Mouse (Mus musculus): Measurements from ENCODE around the gene Mid1. TPM values are rescaled to one million over a fixed set of nuclear protein-coding genes. Genes with fewer than 3 reads are reported as not detected.

The Mid1 gene
- polyA plus RNA-seq, 1 experiment, result 13.8 TPM

DNA sequence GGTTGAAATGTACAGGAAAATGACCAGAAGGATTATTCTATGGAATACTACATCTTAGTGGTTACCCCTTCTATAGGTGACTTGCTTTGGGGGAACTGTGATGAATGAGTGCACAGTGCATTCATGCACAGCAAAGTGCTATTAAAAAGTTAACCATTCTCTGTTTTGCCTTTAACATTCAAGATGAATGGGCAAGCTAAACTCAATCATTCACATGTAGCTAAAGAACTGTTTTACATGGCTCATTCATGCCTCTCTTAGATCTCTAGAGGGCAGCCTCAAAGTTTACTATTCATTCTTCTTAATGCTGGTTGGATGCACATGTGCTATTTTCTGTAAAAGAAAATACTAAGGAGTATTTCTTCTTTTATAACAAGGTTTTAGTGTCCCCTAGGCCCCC lies 217.9 kb downstream of the Mid1 start:
- Histone ChIP-seq H3K27me3 (replicated peaks) (no peaks in the 10 kb centered on the region), H3K9me3 (no peaks in the 10 kb centered on the region), H3K4me3 (replicated peaks) (no peak overlapping the region), H3K4me1 (0 out of 2 replicates have a peak, but pooled peaks cover under 1% of the 10 kb centered on the region), H3K36me3 (replicated peaks; ENCODE audit: low read length) (no peaks in the 10 kb centered on the region)
- no peak for TF ChIP-seq GATA1 (IDR thresholded peaks at IDR 0.05; ENCODE audit: borderline replicate concordance, low read length)
- TF ChIP-seq FLI1 (IDR thresholded peaks at IDR 0.05; ENCODE audit: low read length), result no peak

DNA sequence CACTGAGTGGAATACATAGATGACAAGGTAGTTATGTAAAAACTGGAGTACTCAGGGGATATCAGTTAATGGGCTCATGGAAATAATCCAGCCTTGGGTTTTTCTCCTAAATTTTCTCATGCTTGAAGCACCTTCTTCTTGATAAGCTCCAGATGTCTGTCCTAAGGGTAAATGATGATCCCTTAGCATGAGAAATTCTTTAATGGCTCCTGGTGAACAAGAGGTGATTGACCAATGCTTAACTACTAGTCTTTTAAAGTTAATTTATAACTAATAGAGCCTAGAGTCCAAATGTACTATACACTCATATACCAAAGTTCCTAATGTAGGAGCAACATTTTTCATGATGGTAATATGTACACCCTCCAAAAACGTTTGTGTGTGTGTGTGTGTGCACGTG lies 218.7 kb downstream of the Mid1 start:
- Histone ChIP-seq H3K36me3 (replicated peaks; ENCODE audit: low read length) (no peaks in the 10 kb centered on the region), H3K4me1 (0 out of 2 replicates have a peak, but pooled peaks cover 4% of the 10 kb centered on the region), H3K9me3 (no peaks in the 10 kb centered on the region), H3K4me3 (replicated peaks) (no peak overlapping the region), H3K27me3 (replicated peaks) (no peaks in the 10 kb centered on the region)
- TF ChIP-seq FLI1 (IDR thresholded peaks at IDR 0.05; ENCODE audit: low read length) (no peak), GATA1 (IDR thresholded peaks at IDR 0.05; ENCODE audit: borderline replicate concordance, low read length) (no peak)

DNA sequence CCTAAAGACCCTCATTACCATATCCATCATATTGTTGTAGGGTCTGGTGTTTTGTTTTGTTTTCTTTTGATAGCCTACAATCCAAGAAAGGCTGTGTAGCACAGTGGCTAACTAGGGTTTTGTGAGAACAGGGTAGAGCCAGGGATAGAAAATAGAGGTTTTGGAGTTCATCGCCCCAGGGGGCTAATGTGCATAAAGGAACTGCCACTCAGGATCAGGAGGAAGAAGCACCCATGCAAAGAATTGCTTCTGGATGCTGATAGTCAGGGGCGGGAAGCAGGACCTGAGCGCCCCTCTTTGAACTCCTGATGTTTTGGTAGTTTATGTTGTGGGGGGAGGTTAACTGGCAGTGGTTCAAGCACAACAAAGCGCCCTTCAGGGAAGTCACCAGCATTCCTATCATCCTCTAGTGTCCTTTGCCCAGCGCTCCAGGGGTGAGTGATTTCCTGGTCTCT lies 221.1 kb downstream of the Mid1 start:
- Histone ChIP-seq H3K36me3 (replicated peaks; ENCODE audit: low read length) (no peaks in the 10 kb centered on the region), H3K27me3 (replicated peaks) (no peaks in the 10 kb centered on the region), H3K4me3 (replicated peaks) (no peak overlapping the region), H3K4me1 (0 out of 2 replicates have a peak, but pooled peaks cover 4% of the 10 kb centered on the region), H3K9me3 (no peaks in the 10 kb centered on the region)
- no peak for TF ChIP-seq GATA1 (IDR thresholded peaks at IDR 0.05; ENCODE audit: borderline replicate concordance, low read length)
- TF ChIP-seq FLI1 (IDR thresholded peaks at IDR 0.05; ENCODE audit: low read length), result no peak

DNA sequence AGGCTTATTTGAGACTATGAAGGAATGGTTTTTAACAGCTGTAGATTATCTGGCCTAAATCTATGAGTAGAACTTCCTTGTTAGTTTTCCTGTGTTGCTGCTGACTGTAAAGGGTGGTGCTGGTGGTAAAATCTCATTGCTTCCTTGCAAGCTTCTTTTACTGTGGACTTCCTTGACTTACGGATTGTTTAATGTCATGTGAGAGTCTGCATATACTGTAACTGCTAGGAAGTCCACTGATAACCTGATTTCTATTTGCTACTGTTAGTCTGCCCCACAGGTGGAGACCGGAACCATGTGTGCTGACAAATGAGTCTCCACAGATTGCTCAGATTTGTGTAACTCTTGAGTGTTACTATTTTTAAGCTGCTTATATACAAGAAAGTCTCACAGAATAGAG lies 224.9 kb downstream of the Mid1 start:
- Histone ChIP-seq H3K9me3 (no peaks in the 10 kb centered on the region), H3K27me3 (replicated peaks) (no peaks in the 10 kb centered on the region), H3K4me1 (0 out of 2 replicates have a peak, but pooled peaks cover 7% of the 10 kb centered on the region), H3K4me3 (replicated peaks) (no peak overlapping the region), H3K36me3 (replicated peaks; ENCODE audit: low read length) (no peaks in the 10 kb centered on the region)
- TF ChIP-seq GATA1 (IDR thresholded peaks at IDR 0.05; ENCODE audit: borderline replicate concordance, low read length), result no peak
- no peak for TF ChIP-seq FLI1 (IDR thresholded peaks at IDR 0.05; ENCODE audit: low read length)

DNA sequence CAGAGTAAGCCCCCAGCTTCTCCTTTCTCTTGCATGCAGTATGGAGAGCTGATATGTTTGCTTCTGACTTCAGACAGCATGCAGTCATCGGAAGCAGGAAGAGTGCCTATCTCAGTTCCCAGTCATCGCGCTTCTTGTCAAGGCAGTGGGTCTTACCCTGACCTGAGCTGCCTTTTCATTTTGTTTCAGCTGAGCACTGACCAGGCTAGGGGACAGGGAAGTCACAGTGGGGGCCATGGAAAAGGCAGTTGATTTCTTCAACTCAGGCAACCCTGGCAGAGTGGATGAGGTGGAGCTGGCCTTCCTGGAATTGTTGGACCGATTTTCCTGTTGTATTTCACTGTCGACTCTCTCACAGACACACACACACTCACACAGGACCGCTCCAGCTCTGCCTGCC lies 230.7 kb downstream of the Mid1 start:
- no peak for TF ChIP-seq GATA1 (IDR thresholded peaks at IDR 0.05; ENCODE audit: borderline replicate concordance, low read length)
- TF ChIP-seq FLI1 (IDR thresholded peaks at IDR 0.05; ENCODE audit: low read length), result no peak
- Histone ChIP-seq H3K36me3 (replicated peaks; ENCODE audit: low read length) (no peaks in the 10 kb centered on the region), H3K4me3 (replicated peaks) (peak overlapping the region; percentile 88), H3K9me3 (no peaks in the 10 kb centered on the region), H3K27me3 (replicated peaks) (peaks cover 3% of the 10 kb centered on the region), H3K4me1 (peaks cover 9% of the 10 kb centered on the region)

DNA sequence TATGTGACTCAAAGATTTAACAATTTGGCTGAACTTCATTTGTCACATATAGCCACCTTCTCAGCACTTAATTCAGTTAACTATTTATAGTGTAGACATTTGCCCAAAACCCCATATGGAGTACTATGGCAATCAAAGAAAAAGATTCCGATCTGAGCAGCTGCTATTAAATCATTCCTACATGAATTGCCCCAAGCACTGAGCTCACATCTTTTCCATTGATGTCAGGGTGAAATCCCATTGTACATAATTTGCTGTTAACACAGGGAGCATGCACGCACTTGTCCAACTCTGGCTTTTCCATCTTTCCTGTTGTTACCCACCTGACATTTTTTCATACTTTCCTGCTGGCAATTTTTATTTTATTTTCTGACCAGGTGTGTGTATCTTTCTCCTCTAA lies 237.5 kb downstream of the Mid1 start:
- peaks cover 5% of the 10 kb centered on the region for H3K27me3 ChIP-seq (replicated peaks)
- no peaks in the 10 kb centered on the region for H3K9me3 ChIP-seq
- H3K4me1 ChIP-seq, result no peaks in the 10 kb centered on the region; the same call in 1 of the 2 replicates
- TF ChIP-seq FLI1 (IDR thresholded peaks at IDR 0.05; ENCODE audit: low read length) (no peak), GATA1 (IDR thresholded peaks at IDR 0.05; ENCODE audit: borderline replicate concordance, low read length) (no peak)
- peaks cover 8% of the 10 kb centered on the region for H3K36me3 ChIP-seq (replicated peaks; ENCODE audit: low read length)
- H3K4me3 ChIP-seq (replicated peaks), result no peak overlapping the region

DNA sequence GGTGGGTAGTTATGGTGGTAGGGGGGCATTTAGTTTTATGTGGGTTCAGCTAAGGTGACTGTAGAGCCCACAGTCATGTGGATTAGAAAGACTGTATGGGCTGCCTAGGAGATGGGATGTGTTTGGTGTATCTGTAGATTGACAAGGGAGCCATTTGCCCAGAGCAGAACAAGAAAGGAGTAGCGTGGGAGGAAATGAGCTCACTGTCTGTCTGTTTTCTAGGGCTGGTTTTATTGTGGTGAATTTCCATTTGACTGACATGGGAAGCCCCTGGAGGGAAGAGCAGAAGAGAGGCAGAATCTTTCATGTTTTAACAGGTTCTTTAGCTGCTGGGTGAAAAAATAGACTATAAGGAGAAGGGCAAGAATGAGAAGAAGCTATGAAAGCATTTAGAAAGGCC lies 238.4 kb downstream of the Mid1 start:
- H3K27me3 ChIP-seq (replicated peaks), result peaks cover 6% of the 10 kb centered on the region
- no peaks in the 10 kb centered on the region for H3K9me3 ChIP-seq
- no peak for TF ChIP-seq GATA1 (IDR thresholded peaks at IDR 0.05; ENCODE audit: borderline replicate concordance, low read length)
- no peak for TF ChIP-seq FLI1 (IDR thresholded peaks at IDR 0.05; ENCODE audit: low read length)
- no peak overlapping the region for H3K4me3 ChIP-seq (replicated peaks)
- H3K4me1 ChIP-seq, result no peaks in the 10 kb centered on the region; the same call in 1 of the 2 replicates
- peaks cover 8% of the 10 kb centered on the region for H3K36me3 ChIP-seq (replicated peaks; ENCODE audit: low read length)

DNA sequence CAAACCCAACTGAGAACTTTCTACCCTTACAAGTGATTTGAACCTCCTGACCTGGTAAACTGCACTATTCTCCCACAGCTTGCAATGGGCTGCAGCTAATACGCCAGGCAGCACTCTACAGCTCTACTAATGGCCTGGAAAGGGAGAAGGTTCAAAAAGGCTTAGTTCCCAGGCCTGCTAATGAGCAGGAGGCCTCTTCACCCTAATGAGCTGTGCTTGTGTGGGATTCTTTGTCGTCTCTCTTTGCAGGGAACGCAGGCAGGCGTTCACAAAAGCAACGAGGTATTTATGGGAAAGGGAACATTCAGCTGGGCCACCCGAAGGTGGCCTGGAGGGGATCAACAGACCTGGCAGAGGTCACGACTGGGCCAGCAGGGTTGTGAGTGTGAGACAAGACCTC lies 240.6 kb downstream of the Mid1 start:
- Histone ChIP-seq H3K36me3 (replicated peaks; ENCODE audit: low read length) (peaks cover 8% of the 10 kb centered on the region), H3K9me3 (no peaks in the 10 kb centered on the region), H3K4me1 (no peaks in the 10 kb centered on the region; the same call in 1 of the 2 replicates), H3K4me3 (replicated peaks) (no peak overlapping the region), H3K27me3 (replicated peaks) (peaks cover 6% of the 10 kb centered on the region)
- TF ChIP-seq GATA1 (IDR thresholded peaks at IDR 0.05; ENCODE audit: borderline replicate concordance, low read length) (no peak), FLI1 (IDR thresholded peaks at IDR 0.05; ENCODE audit: low read length) (no peak)

DNA sequence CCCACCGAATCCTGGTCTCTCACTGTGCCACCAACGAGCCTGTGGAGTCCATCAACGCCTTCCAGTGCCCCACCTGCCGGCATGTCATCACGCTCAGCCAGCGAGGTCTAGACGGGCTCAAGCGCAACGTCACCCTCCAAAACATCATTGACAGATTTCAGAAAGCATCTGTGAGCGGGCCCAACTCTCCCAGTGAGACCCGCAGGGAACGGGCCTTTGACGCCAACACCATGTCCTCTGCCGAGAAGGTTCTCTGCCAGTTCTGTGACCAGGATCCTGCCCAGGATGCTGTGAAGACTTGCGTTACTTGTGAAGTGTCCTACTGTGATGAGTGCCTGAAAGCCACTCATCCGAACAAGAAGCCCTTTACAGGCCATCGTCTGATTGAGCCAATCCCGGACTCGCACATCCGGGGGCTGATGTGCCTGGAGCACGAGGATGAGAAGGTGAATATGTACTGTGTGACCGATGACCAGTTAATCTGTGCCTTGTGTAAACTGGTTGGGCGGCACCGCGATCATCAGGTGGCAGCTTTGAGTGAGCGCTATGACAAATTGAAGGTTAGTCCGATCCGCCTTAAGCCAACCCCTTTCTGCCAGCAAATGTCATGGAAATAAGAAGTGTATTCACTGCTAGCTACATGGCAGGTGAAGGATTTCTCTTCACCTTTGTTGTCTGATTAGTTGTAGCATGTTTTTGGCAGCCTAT lies 242.3 kb downstream of the Mid1 start:
- Histone ChIP-seq H3K9me3 (no peaks in the 10 kb centered on the region), H3K27me3 (replicated peaks) (peaks cover 6% of the 10 kb centered on the region), H3K36me3 (replicated peaks; ENCODE audit: low read length) (peaks cover 8% of the 10 kb centered on the region), H3K4me3 (replicated peaks) (no peak overlapping the region), H3K4me1 (no peaks in the 10 kb centered on the region; the same call in 1 of the 2 replicates)
- TF ChIP-seq FLI1 (IDR thresholded peaks at IDR 0.05; ENCODE audit: low read length) (no peak), GATA1 (IDR thresholded peaks at IDR 0.05; ENCODE audit: borderline replicate concordance, low read length) (no peak)

DNA sequence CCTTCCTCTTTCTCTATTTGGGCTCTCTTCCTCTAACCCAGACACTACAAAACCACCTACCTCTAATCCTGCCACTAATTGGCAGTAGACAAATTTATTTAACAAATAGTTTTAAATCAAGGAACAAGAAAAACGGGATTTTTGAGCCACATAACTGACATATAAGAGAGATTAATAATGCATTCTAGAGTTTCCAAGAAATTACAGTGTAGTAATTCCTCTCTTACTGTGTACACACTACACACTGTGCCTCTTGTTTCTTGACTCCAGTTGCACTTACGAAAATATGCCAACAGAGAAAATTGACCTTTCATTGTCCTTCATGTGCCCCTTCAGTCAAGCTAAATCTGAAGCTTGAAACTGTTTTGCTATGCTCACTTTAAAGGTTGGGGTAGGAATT lies 245.9 kb downstream of the Mid1 start:
- peaks cover 8% of the 10 kb centered on the region for H3K4me1 ChIP-seq
- TF ChIP-seq GATA1 (IDR thresholded peaks at IDR 0.05; ENCODE audit: borderline replicate concordance, low read length), result no peak
- no peak for TF ChIP-seq FLI1 (IDR thresholded peaks at IDR 0.05; ENCODE audit: low read length)
- H3K36me3 ChIP-seq (replicated peaks; ENCODE audit: low read length), result peaks cover 8% of the 10 kb centered on the region
- H3K9me3 ChIP-seq, result no peaks in the 10 kb centered on the region
- H3K4me3 ChIP-seq (replicated peaks), result no peak overlapping the region
- H3K27me3 ChIP-seq (replicated peaks), result peaks cover 6% of the 10 kb centered on the region
